Mouse (Mus musculus) forebrain, embryonic 14.5 days (tissue): ENCODE data around the gene Odf3l2. TPM values are rescaled to one million over a fixed set of nuclear protein-coding genes. Genes with fewer than 3 reads are reported as not detected.
A peak's percentile ranks its signal among the peaks of the same experiment; 100 is the strongest.

Experiments used
- ATAC-seq: fragments of 200-750 bp; cut with Nextera tagmentation; 2 replicates; pipeline ENCODE4 v1.8.0; 2017; ENCODE audit warnings: mild to moderate bottlenecking, moderate library complexity
- DNase-seq: peaks from one replicate; pipeline ENCODE4 v3.0.0-alpha.2; 2015; ENCODE audit warnings: low spot score
- H3K27ac ChIP-seq: fragments of 300-500 bp; sonication (generic); 2 replicates; pipeline ENCODE4 v1.5.1; 2014; ENCODE audit warnings: low read depth, mild to moderate bottlenecking, control low read depth, low read length, moderate library complexity
- H3K27me3 ChIP-seq: fragments of 300-500 bp; sonication (generic); replicated peaks from 2 replicates; pipeline ENCODE4 v1.6.1; 2014; ENCODE audit warnings: low read length, control low read depth, mixed read lengths; ENCODE audit not compliant: control insufficient read depth, insufficient read depth
- H3K36me3 ChIP-seq: fragments of 300-500 bp; sonication (generic); 2 replicates; pipeline ENCODE4 v1.6.1; 2014; ENCODE audit warnings: low read length, control low read depth; ENCODE audit not compliant: control insufficient read depth, insufficient read depth
- H3K4me1 ChIP-seq: fragments of 300-500 bp; sonication (generic); 2 replicates; pipeline ENCODE4 v1.6.1; 2014; ENCODE audit warnings: antibody characterized with exemption, low read length, control low read depth; ENCODE audit not compliant: control insufficient read depth, insufficient read depth
- H3K4me2 ChIP-seq: fragments of 300-500 bp; sonication (generic); 2 replicates; pipeline ENCODE4 v1.6.1; 2014; ENCODE audit warnings: mild to moderate bottlenecking, control low read depth, low read length
- H3K4me3 ChIP-seq: fragments of 300-500 bp; sonication (generic); 2 replicates; pipeline ENCODE4 v1.5.1; 2014; ENCODE audit warnings: low read depth, low read length, control low read depth
- H3K9ac ChIP-seq: fragments of 300-500 bp; sonication (generic); 2 replicates; pipeline ENCODE4 v1.6.1; 2014; ENCODE audit warnings: mild to moderate bottlenecking, low read length, control low read depth, moderate library complexity
- H3K9me3 ChIP-seq: fragments of 300-500 bp; sonication (generic); replicated peaks from 2 replicates; pipeline ENCODE4 v1.6.1; 2016; ENCODE audit warnings: low read length, control low read depth, mixed read lengths; ENCODE audit not compliant: control insufficient read depth
- WGBS: fragments of 180-500 bp; shearing (Covaris S2); extraction: QIAGEN DNeasy Blood & Tissue Kit; methylation state at CpG from one replicate; pipeline ENCODE4 v1.1.7; 2014; 5-methylcytosine and 5-hydroxymethylcytosine counted together
- polyA plus RNA-seq: library from polyadenylated mRNA; unstranded; fragments of >200 nt; fragmentation: Nextera tagmentation; extraction: Ambion mirVana; gene quantifications from 2 replicates; pipeline ENCODE4 v1.2.1, GENCODE M21; 2014

The Odf3l2 gene
- polyA plus RNA-seq, 1 experiment from 2014 or later = 0.14 TPM

- no peak overlapping the region for H3K9ac ChIP-seq
- 0 out of 2 replicates have a peak, but pooled peaks cover 5% of the 10 kb centered on the region for H3K36me3 ChIP-seq
- ATAC-seq (no peak), DNase-seq (no peak)
- H3K27me3 ChIP-seq = no peaks in the 10 kb centered on the region
- no peak overlapping the region for H3K27ac ChIP-seq
- 0 out of 2 replicates have a peak, but pooled peaks cover 2% of the 10 kb centered on the region for H3K4me1 ChIP-seq
- no peak overlapping the region for H3K4me2 ChIP-seq
- no peak overlapping the region for H3K4me3 ChIP-seq
- WGBS = 71% methylated on average over 12 of the region's 12 CpGs
- no peaks in the 10 kb centered on the region for H3K9me3 ChIP-seq
These were observed 21.6 kb downstream of the Odf3l2 start for GRCm38 (mm10) chr10:79623950-79624349.

GRCm38 (mm10) chr10:79616376-79616775 lies 29.2 kb downstream of the Odf3l2 start:
- no peak for DNase-seq
- peaks cover 20% of the 10 kb centered on the region for H3K4me1 ChIP-seq
- no peaks in the 10 kb centered on the region for H3K9me3 ChIP-seq
- no peak overlapping the region for H3K9ac ChIP-seq
- H3K4me2 ChIP-seq = no peak overlapping the region
- ATAC-seq = no peak
- no peak overlapping the region for H3K4me3 ChIP-seq
- no peaks in the 10 kb centered on the region for H3K36me3 ChIP-seq
- H3K27ac ChIP-seq = no peak overlapping the region
- WGBS = 88% methylated on average over 5 of the region's 5 CpGs
- peaks cover 22% of the 10 kb centered on the region for H3K27me3 ChIP-seq

- H3K4me2 ChIP-seq = no peak overlapping the region
- ATAC-seq (no peak), DNase-seq (peak; percentile 78)
- H3K27me3 ChIP-seq = peaks cover 27% of the 10 kb centered on the region
- H3K4me1 ChIP-seq = peaks cover 20% of the 10 kb centered on the region
- no peaks in the 10 kb centered on the region for H3K36me3 ChIP-seq
- H3K4me3 ChIP-seq = no peak overlapping the region
- no peak overlapping the region for H3K9ac ChIP-seq
- H3K9me3 ChIP-seq = no peaks in the 10 kb centered on the region
- 11% methylated on average over 8 of the region's 8 CpGs for WGBS
- H3K27ac ChIP-seq = no peak overlapping the region
These were observed 29.7 kb downstream of the Odf3l2 start for GRCm38 (mm10) chr10:79615860-79616259.

GRCm38 (mm10) chr10:79614305-79614643 lies 31.3 kb downstream of the Odf3l2 start:
- DNase-seq = no peak
- WGBS = 81% methylated on average over 1 of the region's 1 CpGs
- Histone ChIP-seq H3K9ac (no peak overlapping the region), H3K36me3 (no peaks in the 10 kb centered on the region), H3K27ac (no peak overlapping the region), H3K4me2 (peak overlapping the region; percentile 93), H3K4me1 (peaks cover 20% of the 10 kb centered on the region), H3K27me3 (peaks cover 27% of the 10 kb centered on the region), H3K9me3 (no peaks in the 10 kb centered on the region), H3K4me3 (peak overlapping the region; percentile 51; the same call in 1 of the 2 replicates)
- ATAC-seq = no peak

GRCm38 (mm10) chr10:79613578-79614304 lies 31.8 kb downstream of the Odf3l2 start, which contains the start of gene C2cd4c:
Gene C2cd4c, minus strand, starts transcription at chr10:79614025.
- peaks cover 20% of the 10 kb centered on the region for H3K4me1 ChIP-seq
- H3K9ac ChIP-seq = peak within 1 kb of the TSS; percentile 61
- DNase-seq = peak; percentile 81
- WGBS = 1% methylated on average over 60 of the region's 60 CpGs
- H3K9me3 ChIP-seq = no peaks in the 10 kb centered on the region
- no peak within 1 kb of the TSS for H3K27ac ChIP-seq
- peak within 1 kb of the TSS; percentile 93 for H3K4me2 ChIP-seq
- H3K27me3 ChIP-seq = peaks cover 27% of the 10 kb centered on the region
- no peaks in the 10 kb centered on the region for H3K36me3 ChIP-seq
- H3K4me3 ChIP-seq = peak within 1 kb of the TSS; percentile 51
- ATAC-seq = peak; percentile 81

- no peaks in the 10 kb centered on the region for H3K9me3 ChIP-seq
- 10% methylated on average over 51 of the region's 51 CpGs for WGBS
- H3K4me3 ChIP-seq = peak overlapping the region; percentile 10; the same call in 1 of the 2 replicates
- H3K27ac ChIP-seq = no peak overlapping the region
- DNase-seq = peak; percentile 38
- H3K4me2 ChIP-seq = peak overlapping the region; percentile 40; the same call in 1 of the 2 replicates
- peaks cover 20% of the 10 kb centered on the region for H3K4me1 ChIP-seq
- H3K36me3 ChIP-seq = no peaks in the 10 kb centered on the region
- H3K27me3 ChIP-seq = peaks cover 27% of the 10 kb centered on the region
- no peak overlapping the region; the same call in none of the 2 replicates for H3K9ac ChIP-seq
- ATAC-seq = peak; percentile 33
These were observed 33.1 kb downstream of the Odf3l2 start for GRCm38 (mm10) chr10:79612192-79613135.

- Histone ChIP-seq H3K4me3 (no peak overlapping the region), H3K36me3 (no peaks in the 10 kb centered on the region), H3K27ac (no peak overlapping the region), H3K4me1 (peaks cover 20% of the 10 kb centered on the region), H3K9ac (no peak overlapping the region), H3K4me2 (no peak overlapping the region), H3K27me3 (peaks cover 27% of the 10 kb centered on the region), H3K9me3 (no peaks in the 10 kb centered on the region)
- no peak for ATAC-seq
- DNase-seq = no peak
- 28% methylated on average over 5 of the region's 5 CpGs for WGBS
These were observed 34.2 kb downstream of the Odf3l2 start for GRCm38 (mm10) chr10:79611296-79611695.

GRCm38 (mm10) chr10:79609276-79609675 lies 36.3 kb downstream of the Odf3l2 start:
- whole genome bisulfite sequencing = 74% methylated on average over 3 of the region's 3 CpGs
- no peak overlapping the region for H3K4me3 ChIP-seq
- no peak overlapping the region for H3K9ac ChIP-seq
- no peak for DNase-seq
- H3K4me2 ChIP-seq = no peak overlapping the region
- H3K36me3 ChIP-seq = no peaks in the 10 kb centered on the region
- H3K27ac ChIP-seq = no peak overlapping the region
- no peak for ATAC-seq
- no peaks in the 10 kb centered on the region for H3K9me3 ChIP-seq
- H3K27me3 ChIP-seq = peaks cover 27% of the 10 kb centered on the region
- H3K4me1 ChIP-seq = peaks cover 20% of the 10 kb centered on the region
